Mouse (Mus musculus) bone marrow macrophage, adult 2 months (primary cell): ENCODE data around the gene Slc7a7. TPM values are rescaled to one million over a fixed set of nuclear protein-coding genes. Genes with fewer than 3 reads are reported as not detected.
A peak's percentile ranks its signal among the peaks of the same experiment; 100 is the strongest.

Experiments
- H3K27ac ChIP-seq: 2 replicates; pipeline ENCODE4 v1.5.1; 2012; ENCODE audit warnings: low read depth, low read length; ENCODE audit not compliant: insufficient read depth
- H3K4me1 ChIP-seq: 2 replicates; pipeline ENCODE4 v1.6.1; 2012; ENCODE audit warnings: low read length; ENCODE audit not compliant: control insufficient read depth, insufficient read depth
- H3K4me3 ChIP-seq: 2 replicates; pipeline ENCODE4 v1.5.1; 2012; ENCODE audit warnings: mild to moderate bottlenecking, low read length, moderate library complexity; ENCODE audit not compliant: insufficient read depth
- CTCF ChIP-seq: IDR thresholded peaks from 2 replicates; pipeline ENCODE4 v1.5.1; 2012; ENCODE audit warnings: low read depth, mild to moderate bottlenecking, low read length, moderate library complexity
- POLR2A ChIP-seq: IDR thresholded peaks from 2 replicates; pipeline ENCODE4 v1.6.1; 2012; ENCODE audit warnings: mild to moderate bottlenecking, low read depth, low read length, borderline replicate concordance
- polyA plus RNA-seq: library from polyadenylated mRNA; stranded (reverse); fragments of >200 nt; gene quantifications from 2 replicates; pipeline ENCODE4 v1.2.4, GENCODE M21; 2012; ENCODE audit not compliant: missing spikeins, insufficient read depth, insufficient read length

Gene Slc7a7
- polyA plus RNA-seq, 1 experiment = 32.7 TPM

GRCm38 (mm10) chr14:54377166-54377565 lies 40.4 kb downstream of the Slc7a7 start:
- Histone ChIP-seq H3K4me1 (peaks cover 2% of the 10 kb centered on the region), H3K27ac (no peak overlapping the region), H3K4me3 (no peak overlapping the region)
- TF ChIP-seq CTCF (no peak), POLR2A (no peak)

GRCm38 (mm10) chr14:54375916-54376315 lies 41.7 kb downstream of the Slc7a7 start:
- Histone ChIP-seq H3K27ac (no peak overlapping the region), H3K4me3 (no peak overlapping the region), H3K4me1 (no peaks in the 10 kb centered on the region)
- TF ChIP-seq CTCF = peak; percentile 21; the same call in 1 of the 2 replicates
- no peak for TF ChIP-seq POLR2A

- H3K27ac ChIP-seq = no peak overlapping the region
- TF ChIP-seq POLR2A = no peak
- TF ChIP-seq CTCF = no peak
- H3K4me1 ChIP-seq = no peaks in the 10 kb centered on the region
- H3K4me3 ChIP-seq = no peak overlapping the region
Measured at GRCm38 (mm10) chr14:54372923-54373322, 44.7 kb downstream of the Slc7a7 start.

- no peak overlapping the region for H3K4me3 ChIP-seq
- TF ChIP-seq POLR2A = no peak
- no peak for TF ChIP-seq CTCF
- H3K4me1 ChIP-seq = no peaks in the 10 kb centered on the region
- H3K27ac ChIP-seq = no peak overlapping the region
Measured at GRCm38 (mm10) chr14:54371460-54371859, 46.1 kb downstream of the Slc7a7 start.

- Histone ChIP-seq H3K4me1 (no peaks in the 10 kb centered on the region), H3K27ac (no peak overlapping the region), H3K4me3 (no peak overlapping the region)
- TF ChIP-seq POLR2A (no peak), CTCF (no peak)
Measured at GRCm38 (mm10) chr14:54370595-54370994, 47.0 kb downstream of the Slc7a7 start.

- H3K27ac ChIP-seq = no peak overlapping the region
- H3K4me1 ChIP-seq = peaks cover 4% of the 10 kb centered on the region; the same call in 1 of the 2 replicates
- no peak overlapping the region for H3K4me3 ChIP-seq
- no peak for TF ChIP-seq POLR2A
- no peak for TF ChIP-seq CTCF
Measured at GRCm38 (mm10) chr14:54369372-54369771, 48.2 kb downstream of the Slc7a7 start.

GRCm38 (mm10) chr14:54367429-54368060 lies 50.0 kb downstream of the Slc7a7 start:
- no peak overlapping the region for H3K27ac ChIP-seq
- peaks cover 6% of the 10 kb centered on the region; the same call in 1 of the 2 replicates for H3K4me1 ChIP-seq
- H3K4me3 ChIP-seq = no peak overlapping the region
- no peak for TF ChIP-seq POLR2A
- no peak for TF ChIP-seq CTCF

- H3K27ac ChIP-seq = no peak overlapping the region
- H3K4me1 ChIP-seq = peaks cover 10% of the 10 kb centered on the region
- H3K4me3 ChIP-seq = no peak overlapping the region
- TF ChIP-seq CTCF (no peak), POLR2A (no peak)
Measured at GRCm38 (mm10) chr14:54366581-54366980, 51.0 kb downstream of the Slc7a7 start.

GRCm38 (mm10) chr14:54365026-54365645 lies 52.4 kb downstream of the Slc7a7 start:
- Histone ChIP-seq H3K4me3 (no peak overlapping the region), H3K4me1 (peaks cover 10% of the 10 kb centered on the region), H3K27ac (no peak overlapping the region)
- no peak for TF ChIP-seq CTCF
- TF ChIP-seq POLR2A = no peak

GRCm38 (mm10) chr14:54363156-54363555 lies 54.4 kb downstream of the Slc7a7 start:
- H3K27ac ChIP-seq = no peak overlapping the region
- H3K4me3 ChIP-seq = no peak overlapping the region
- TF ChIP-seq POLR2A (no peak), CTCF (no peak)
- H3K4me1 ChIP-seq = peaks cover 10% of the 10 kb centered on the region
